Mouse (Mus musculus): Measurements from ENCODE around the gene Dennd1c. TPM values are rescaled to one million over a fixed set of nuclear protein-coding genes. Genes with fewer than 3 reads are reported as not detected.
A peak's percentile ranks its signal among the peaks of the same experiment; 100 is the strongest.

Dennd1c gene
- polyA plus RNA-seq, 1 experiment, result 0.41 TPM

DNA sequence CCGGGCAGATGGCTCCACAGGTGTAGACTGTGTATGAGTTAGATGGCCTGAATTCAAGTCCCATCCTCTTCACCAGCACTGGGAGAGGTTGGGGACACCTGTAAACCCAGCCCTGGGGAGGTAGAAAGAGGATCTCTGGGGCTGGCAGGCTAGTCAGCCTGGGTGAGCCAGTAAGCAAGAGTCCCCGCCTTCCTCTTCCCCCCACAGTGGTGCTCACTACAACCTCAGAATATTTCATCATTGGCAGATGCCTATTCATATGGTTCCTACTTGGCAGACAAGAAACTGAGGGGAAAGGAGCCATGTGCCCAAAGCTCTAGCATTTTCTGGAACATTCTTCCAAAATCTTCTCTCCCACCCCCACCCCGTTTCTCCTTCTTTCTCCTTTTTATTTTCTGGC, 29.5 kb downstream of the Dennd1c start:
- H3K27me3 ChIP-seq (ENCODE audit: control insufficient read depth, insufficient read depth, low read length), result no peaks in the 10 kb centered on the region
- no peaks in the 10 kb centered on the region for H3K36me3 ChIP-seq (ENCODE audit: control insufficient read depth, insufficient read depth, low read length)
- H3K4me1 ChIP-seq (ENCODE audit: control insufficient read depth, insufficient read depth, low read length), result peaks cover 12% of the 10 kb centered on the region
- H3K4me3 ChIP-seq (ENCODE audit: control insufficient read depth, low read depth, low read length), result no peak overlapping the region
- no peak overlapping the region for H3K27ac ChIP-seq (ENCODE audit: control insufficient read depth, insufficient read depth, low read depth, low read length)
- no peak for TF ChIP-seq POLR2A (IDR thresholded peaks at IDR 0.05; ENCODE audit: control insufficient read depth, low read depth, low read length)
- no peak for TF ChIP-seq CTCF (IDR thresholded peaks at IDR 0.05; ENCODE audit: control insufficient read depth, insufficient read depth, insufficient replicate concordance, low read depth, low read length)

DNA sequence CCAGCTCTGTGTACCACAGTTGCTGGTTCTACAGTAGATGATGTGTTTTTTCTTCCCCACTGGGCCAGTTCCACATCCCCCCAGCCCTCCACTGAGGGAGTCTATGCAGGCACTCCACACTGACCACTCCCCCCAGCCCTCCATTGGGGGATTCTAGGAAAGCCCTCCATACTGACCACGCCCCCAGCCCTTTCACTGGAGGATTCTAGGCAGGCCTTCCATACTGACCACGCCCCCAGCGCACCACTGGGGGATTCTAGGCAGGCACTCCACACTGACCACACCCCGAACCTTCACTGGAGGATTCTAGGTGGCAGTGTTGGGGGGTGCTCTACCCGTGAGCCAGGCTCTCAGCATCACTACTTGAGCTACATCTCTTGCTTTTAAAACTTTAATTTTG, 30.9 kb downstream of the Dennd1c start:
- TF ChIP-seq CTCF (IDR thresholded peaks at IDR 0.05; ENCODE audit: control insufficient read depth, insufficient read depth, insufficient replicate concordance, low read depth, low read length), result no peak
- no peak for TF ChIP-seq POLR2A (IDR thresholded peaks at IDR 0.05; ENCODE audit: control insufficient read depth, low read depth, low read length)
- no peaks in the 10 kb centered on the region for H3K27me3 ChIP-seq (ENCODE audit: control insufficient read depth, insufficient read depth, low read length)
- peaks cover 10% of the 10 kb centered on the region for H3K4me1 ChIP-seq (ENCODE audit: control insufficient read depth, insufficient read depth, low read length)
- H3K36me3 ChIP-seq (ENCODE audit: control insufficient read depth, insufficient read depth, low read length), result no peaks in the 10 kb centered on the region
- no peak overlapping the region for H3K27ac ChIP-seq (ENCODE audit: control insufficient read depth, insufficient read depth, low read depth, low read length)
- H3K4me3 ChIP-seq (ENCODE audit: control insufficient read depth, low read depth, low read length), result no peak overlapping the region; the same call in 1 of the 2 replicates

DNA sequence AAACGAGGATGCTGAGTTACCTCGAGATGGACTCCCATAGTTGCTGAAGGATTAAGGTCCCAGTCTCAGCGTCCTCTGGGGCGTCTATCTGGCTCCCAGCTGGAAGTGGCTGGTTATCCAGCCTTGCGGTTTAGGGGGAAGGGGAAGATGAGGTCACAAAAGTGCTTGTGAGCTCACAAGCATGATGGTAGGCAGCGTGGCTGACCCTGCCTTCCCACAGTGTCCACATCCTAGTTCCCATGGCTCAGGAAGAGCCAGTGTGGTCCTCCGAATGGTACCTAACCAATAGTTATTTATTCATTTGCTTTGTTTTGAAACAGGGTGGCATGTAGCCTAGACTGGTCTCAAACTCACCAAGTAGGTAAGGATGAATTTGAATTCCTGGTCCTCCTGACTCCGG, 36.8 kb downstream of the Dennd1c start, which contains the start of gene Slc25a41:
TSS of gene Slc25a41 (minus strand) at position 101 of the 400 bp plus-strand sequence.
- no peaks in the 10 kb centered on the region; the same call in 1 of the 2 replicates for H3K4me1 ChIP-seq (ENCODE audit: control insufficient read depth, insufficient read depth, low read length)
- peak within 1 kb of the TSS; percentile 87 for H3K4me3 ChIP-seq (ENCODE audit: control insufficient read depth, low read depth, low read length)
- TF ChIP-seq POLR2A (IDR thresholded peaks at IDR 0.05; ENCODE audit: control insufficient read depth, low read depth, low read length), result peak; percentile 72; the same call in 1 of the 2 replicates
- TF ChIP-seq CTCF (IDR thresholded peaks at IDR 0.05; ENCODE audit: control insufficient read depth, insufficient read depth, insufficient replicate concordance, low read depth, low read length), result no peak
- H3K27ac ChIP-seq (ENCODE audit: control insufficient read depth, insufficient read depth, low read depth, low read length), result peak within 1 kb of the TSS; percentile 34; the same call in 1 of the 2 replicates
- H3K36me3 ChIP-seq (ENCODE audit: control insufficient read depth, insufficient read depth, low read length), result no peaks in the 10 kb centered on the region
- no peaks in the 10 kb centered on the region for H3K27me3 ChIP-seq (ENCODE audit: control insufficient read depth, insufficient read depth, low read length)

DNA sequence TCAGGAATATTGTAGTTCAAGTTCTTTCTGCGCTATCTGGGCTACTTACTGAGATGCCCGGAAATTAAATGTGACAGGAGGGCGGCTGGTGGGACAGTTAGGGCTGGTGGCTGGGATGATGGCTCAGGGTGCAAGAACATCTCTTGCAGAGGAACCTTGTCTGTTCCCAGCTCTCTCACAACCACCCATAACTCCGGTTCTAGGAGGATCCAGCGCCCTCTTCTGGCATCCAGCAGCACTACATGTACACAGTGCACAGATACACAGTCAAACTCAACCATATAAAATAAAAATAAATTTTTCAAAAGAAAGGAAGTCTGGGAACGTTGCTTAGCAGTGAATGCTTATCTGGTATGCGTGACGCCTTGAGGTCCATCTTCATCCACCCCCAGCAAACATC, 39.3 kb downstream of the Dennd1c start:
- Histone ChIP-seq H3K4me3 (ENCODE audit: control insufficient read depth, low read depth, low read length) (peak overlapping the region; percentile 76), H3K4me1 (ENCODE audit: control insufficient read depth, insufficient read depth, low read length) (no peaks in the 10 kb centered on the region; the same call in 1 of the 2 replicates), H3K36me3 (ENCODE audit: control insufficient read depth, insufficient read depth, low read length) (no peaks in the 10 kb centered on the region), H3K27me3 (ENCODE audit: control insufficient read depth, insufficient read depth, low read length) (no peaks in the 10 kb centered on the region), H3K27ac (ENCODE audit: control insufficient read depth, insufficient read depth, low read depth, low read length) (no peak overlapping the region)
- TF ChIP-seq CTCF (IDR thresholded peaks at IDR 0.05; ENCODE audit: control insufficient read depth, insufficient read depth, insufficient replicate concordance, low read depth, low read length), result peak; percentile 56; the same call in 1 of the 2 replicates
- no peak for TF ChIP-seq POLR2A (IDR thresholded peaks at IDR 0.05; ENCODE audit: control insufficient read depth, low read depth, low read length)

DNA sequence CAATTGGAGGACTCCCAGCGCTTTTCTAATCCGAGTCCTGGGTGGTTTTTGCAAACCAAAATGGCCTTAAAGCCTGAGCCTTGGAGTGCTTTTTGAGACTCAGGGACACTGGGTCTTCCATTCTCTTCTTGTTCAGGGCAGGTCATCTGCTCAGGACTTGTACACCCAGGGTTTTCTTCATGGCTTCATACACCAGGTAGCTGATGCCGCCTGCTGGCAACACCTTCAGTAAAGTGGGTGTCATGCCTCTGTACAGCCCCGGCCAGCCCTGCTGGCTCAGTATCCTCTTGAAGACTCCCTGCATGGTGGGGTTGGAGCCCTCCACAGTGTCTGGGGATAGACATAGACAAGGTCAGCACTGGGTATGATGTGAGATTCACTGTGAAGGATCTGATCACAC, 45.5 kb downstream of the Dennd1c start:
- no peaks in the 10 kb centered on the region for H3K27me3 ChIP-seq (ENCODE audit: control insufficient read depth, insufficient read depth, low read length)
- no peak overlapping the region for H3K27ac ChIP-seq (ENCODE audit: control insufficient read depth, insufficient read depth, low read depth, low read length)
- TF ChIP-seq POLR2A (IDR thresholded peaks at IDR 0.05; ENCODE audit: control insufficient read depth, low read depth, low read length) (0 out of 2 replicates have a peak, but pooled peaks have one; percentile 11), CTCF (IDR thresholded peaks at IDR 0.05; ENCODE audit: control insufficient read depth, insufficient read depth, insufficient replicate concordance, low read depth, low read length) (no peak)
- H3K4me1 ChIP-seq (ENCODE audit: control insufficient read depth, insufficient read depth, low read length), result peaks cover 18% of the 10 kb centered on the region
- H3K36me3 ChIP-seq (ENCODE audit: control insufficient read depth, insufficient read depth, low read length), result no peaks in the 10 kb centered on the region
- H3K4me3 ChIP-seq (ENCODE audit: control insufficient read depth, low read depth, low read length), result no peak overlapping the region

DNA sequence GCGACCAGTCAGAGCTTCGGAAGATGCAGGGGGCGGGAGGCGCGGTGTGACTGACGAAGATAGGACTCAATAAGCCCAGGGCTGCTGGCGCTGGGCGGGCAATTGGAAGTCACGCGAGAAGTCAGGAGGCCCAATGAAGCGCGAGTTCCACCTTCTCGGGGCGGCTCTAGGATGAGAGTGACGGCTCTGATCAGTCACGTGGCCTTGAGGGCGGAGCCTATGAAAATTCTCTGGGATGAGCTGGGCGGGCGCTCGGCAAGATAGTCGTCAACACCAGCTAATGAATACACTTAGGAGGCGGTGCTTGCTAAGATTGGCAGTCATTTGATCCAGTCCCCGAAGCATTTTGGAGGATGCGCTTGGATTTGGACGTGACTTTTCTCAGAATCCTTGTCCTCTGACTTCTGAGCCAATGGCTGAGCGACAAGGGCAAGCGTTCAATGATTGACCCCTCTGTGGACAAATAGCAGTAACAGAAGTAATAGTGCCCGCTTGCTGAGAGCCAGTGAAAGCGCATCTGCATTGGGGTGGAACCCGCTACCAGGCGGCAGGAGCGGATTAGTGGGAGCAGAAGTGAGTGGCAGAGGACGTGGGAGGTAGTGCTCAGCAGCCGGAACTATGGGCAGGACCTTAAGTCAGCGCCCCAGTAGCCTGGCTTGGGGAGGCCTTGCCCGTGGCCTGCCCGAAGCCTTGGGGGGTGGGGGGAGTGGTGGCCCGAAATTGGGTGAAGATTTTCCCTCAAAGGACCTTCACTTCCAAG, 46.5 kb downstream of the Dennd1c start:
- peak overlapping the region; percentile 96 for H3K4me3 ChIP-seq (ENCODE audit: control insufficient read depth, low read depth, low read length)
- no peaks in the 10 kb centered on the region for H3K27me3 ChIP-seq (ENCODE audit: control insufficient read depth, insufficient read depth, low read length)
- H3K4me1 ChIP-seq (ENCODE audit: control insufficient read depth, insufficient read depth, low read length), result peaks cover 18% of the 10 kb centered on the region
- peak overlapping the region; percentile 50 for H3K27ac ChIP-seq (ENCODE audit: control insufficient read depth, insufficient read depth, low read depth, low read length)
- TF ChIP-seq POLR2A (IDR thresholded peaks at IDR 0.05; ENCODE audit: control insufficient read depth, low read depth, low read length) (peak; percentile 66), CTCF (IDR thresholded peaks at IDR 0.05; ENCODE audit: control insufficient read depth, insufficient read depth, insufficient replicate concordance, low read depth, low read length) (no peak)
- H3K36me3 ChIP-seq (ENCODE audit: control insufficient read depth, insufficient read depth, low read length), result peaks cover 1% of the 10 kb centered on the region; the same call in 1 of the 2 replicates

DNA sequence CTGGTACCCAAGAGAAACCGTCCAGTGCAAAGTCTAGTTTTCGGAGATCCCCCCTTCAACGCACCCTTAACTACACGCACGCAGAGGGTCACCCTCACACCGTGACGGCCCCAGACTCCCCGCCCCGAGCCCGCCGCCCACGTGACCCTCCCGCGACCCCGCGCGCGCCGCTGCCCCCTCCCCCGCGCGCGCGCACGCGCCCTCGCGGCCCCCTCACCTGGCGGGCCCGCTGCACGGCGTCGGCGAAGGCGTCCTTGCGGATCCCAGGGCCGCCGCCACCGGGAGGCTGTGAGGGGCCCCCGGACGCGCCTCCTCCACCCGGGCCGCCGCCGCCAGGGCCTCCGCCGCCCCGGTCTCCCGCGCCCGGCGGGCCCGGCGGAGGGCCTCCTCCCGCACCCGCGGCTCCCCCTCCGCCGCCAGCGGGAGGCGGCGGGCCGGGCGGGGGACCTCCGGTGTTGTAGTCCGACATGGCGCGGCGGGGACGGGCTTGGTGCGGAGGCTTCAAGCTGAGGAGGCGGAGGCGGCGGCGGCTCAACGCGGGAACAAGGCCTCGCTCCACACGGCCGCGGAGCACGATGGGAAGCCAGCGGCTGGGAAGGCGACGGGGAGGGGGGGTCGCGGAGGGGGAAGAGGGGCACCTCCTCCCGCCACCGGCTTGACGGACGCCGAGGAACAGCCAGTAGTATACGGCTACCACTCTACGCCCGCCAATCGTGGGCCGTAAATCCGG, 47.2 kb downstream of the Dennd1c start, which contains the start of gene Khsrp:
TSS of gene Khsrp (minus strand) at position 592 of the 730 bp plus-strand sequence.
- Histone ChIP-seq H3K4me3 (ENCODE audit: control insufficient read depth, low read depth, low read length) (peak within 1 kb of the TSS; percentile 96), H3K4me1 (ENCODE audit: control insufficient read depth, insufficient read depth, low read length) (peaks cover 18% of the 10 kb centered on the region), H3K27me3 (ENCODE audit: control insufficient read depth, insufficient read depth, low read length) (no peaks in the 10 kb centered on the region), H3K27ac (ENCODE audit: control insufficient read depth, insufficient read depth, low read depth, low read length) (peak within 1 kb of the TSS; percentile 96), H3K36me3 (ENCODE audit: control insufficient read depth, insufficient read depth, low read length) (peaks cover 3% of the 10 kb centered on the region; the same call in 1 of the 2 replicates)
- TF ChIP-seq CTCF (IDR thresholded peaks at IDR 0.05; ENCODE audit: control insufficient read depth, insufficient read depth, insufficient replicate concordance, low read depth, low read length), result no peak
- peak; percentile 53 for TF ChIP-seq POLR2A (IDR thresholded peaks at IDR 0.05; ENCODE audit: control insufficient read depth, low read depth, low read length)

All from testis, adult 2 months (tissue).